ENCODE assay signal across 10 mouse cellular contexts in genomic region chr11:96619576-96619975, GRCm38 (mm10).
DNase-seq lines count a peak whose midpoint lies in the region; ATAC-seq and TF ChIP-seq lines count a peak whose summit lies in the region.
"Had no signal": no experiment of that assay in that cellular context is flagged by ENCODE, and none has a peak within 500 bp of the region (broad histone marks: within the 10 kb centered on the region; RNA-seq: fewer than 3 reads in every experiment).

No protein-coding gene starts in this region.

- H3K4me3 ChIP-seq in gastrocnemius, adult 2 months = peak overlapping the region; percentile 50
- H3K4me3 ChIP-seq in neural tube, embryonic 11.5 days (ENCODE audit: low read depth, low read length) = no peak overlapping the region
- H3K4me3 ChIP-seq in hindbrain, postnatal 0 days (ENCODE audit: low read length) = no peak overlapping the region
- peak overlapping the region; percentile 4; the same call in 1 of the 2 replicates for H3K4me3 ChIP-seq in neural tube, embryonic 14.5 days (ENCODE audit: low read depth, low read length)

- peaks cover 30% of the 10 kb centered on the region for H3K4me1 ChIP-seq in neural tube, embryonic 11.5 days (ENCODE audit: control insufficient read depth, insufficient read depth, low read length)
- H3K4me1 ChIP-seq in hindbrain, postnatal 0 days (ENCODE audit: insufficient read depth, low read length) = no peaks in the 10 kb centered on the region; the same call in 1 of the 2 replicates
- H3K4me1 ChIP-seq in neural tube, embryonic 14.5 days (ENCODE audit: control insufficient read depth, insufficient read depth, low read length) = peaks cover 38% of the 10 kb centered on the region

- no peaks in the 10 kb centered on the region for H3K36me3 ChIP-seq in neural tube, embryonic 11.5 days (ENCODE audit: control insufficient read depth, insufficient read depth, low read length)
- no peaks in the 10 kb centered on the region for H3K36me3 ChIP-seq in hindbrain, postnatal 0 days (ENCODE audit: insufficient read depth, low read length)
- H3K36me3 ChIP-seq in neural tube, embryonic 14.5 days (ENCODE audit: control insufficient read depth, insufficient read depth, low read length) = no peaks in the 10 kb centered on the region
- H3K36me3 ChIP-seq: G1E had no signal

- peak overlapping the region; percentile 8; the same call in 1 of the 2 replicates for H3K9ac ChIP-seq in neural tube, embryonic 11.5 days (ENCODE audit: low read length)
- no peak overlapping the region for H3K9ac ChIP-seq in hindbrain, postnatal 0 days (replicated peaks; ENCODE audit: low read length)
- H3K9ac ChIP-seq in neural tube, embryonic 14.5 days (replicated peaks; ENCODE audit: low read depth, low read length) = peak overlapping the region; percentile 41; the same call in 1 of the 2 replicates

- peak overlapping the region; percentile 38 for H3K4me2 ChIP-seq in neural tube, embryonic 11.5 days (ENCODE audit: low read depth)
- H3K4me2 ChIP-seq in hindbrain, postnatal 0 days (ENCODE audit: low read depth, low read length) = peak overlapping the region; percentile 5; the same call in 1 of the 2 replicates
- peak overlapping the region; percentile 35 for H3K4me2 ChIP-seq in neural tube, embryonic 14.5 days (ENCODE audit: low read depth, low read length)

- H3K27ac ChIP-seq in gastrocnemius, adult 2 months = peak overlapping the region; percentile 65
- peak overlapping the region; percentile 79 for H3K27ac ChIP-seq in neural tube, embryonic 11.5 days (ENCODE audit: low read depth, low read length)
- peak overlapping the region; percentile 56; the same call in 1 of the 2 replicates for H3K27ac ChIP-seq in hindbrain, postnatal 0 days
- peak overlapping the region; percentile 84 for H3K27ac ChIP-seq in neural tube, embryonic 14.5 days (ENCODE audit: low read depth, low read length)
- H3K27ac ChIP-seq: macrophage had no signal

- intact Hi-C loops in gastrocnemius, adult 2 months (cut with DNase I) = no loop called here

- 10% methylated on average over 5 of the region's 5 CpGs for WGBS in neural tube, embryonic 11.5 days
- 18% methylated on average over 5 of the region's 5 CpGs for WGBS in hindbrain, postnatal 0 days
- 10% methylated on average over 5 of the region's 5 CpGs for WGBS in neural tube, embryonic 14.5 days

- no peak for DNase-seq in gastrocnemius, adult 2 months
- no peak for DNase-seq in gastrocnemius, postnatal 4 days (ENCODE audit: low spot score in 2 of 2)
- DNase-seq in neural tube, embryonic 11.5 days (ENCODE audit: low spot score) = peak; percentile 40
- no peak for DNase-seq in neural tube, embryonic 10.5 days (ENCODE audit: extremely low spot score, low spot score)
- DNase-seq in hindbrain, postnatal 0 days (ENCODE audit: low spot score) = no peak
- DNase-seq in cerebellum, postnatal 10 days = no peak
- DNase-seq in gastrocnemius, adult 18-20 months (ENCODE audit: low spot score) = no peak

- no peak for TF ChIP-seq CTCF in gastrocnemius, adult 2 months (IDR thresholded peaks at IDR 0.05)
- no peak for TF ChIP-seq CTCF in hindbrain, postnatal 0 days (IDR thresholded peaks at IDR 0.05; ENCODE audit: low read depth)

- H3K9me3 ChIP-seq in neural tube, embryonic 11.5 days (ENCODE audit: control insufficient read depth, low read length) = no peaks in the 10 kb centered on the region
- no peaks in the 10 kb centered on the region for H3K9me3 ChIP-seq in hindbrain, postnatal 0 days (ENCODE audit: low read length)
- no peaks in the 10 kb centered on the region for H3K9me3 ChIP-seq in neural tube, embryonic 14.5 days (ENCODE audit: control insufficient read depth, low read length)
- H3K9me3 ChIP-seq: G1E had no signal

- H3K27me3 ChIP-seq in neural tube, embryonic 11.5 days (ENCODE audit: control insufficient read depth, insufficient read depth, low read length) = no peaks in the 10 kb centered on the region
- peaks cover 9% of the 10 kb centered on the region; the same call in 1 of the 2 replicates for H3K27me3 ChIP-seq in hindbrain, postnatal 0 days (ENCODE audit: insufficient read depth, low read length)
- no peaks in the 10 kb centered on the region for H3K27me3 ChIP-seq in neural tube, embryonic 14.5 days (ENCODE audit: control insufficient read depth, insufficient read depth, low read length)

- 0 out of 2 replicates have a peak, but pooled peaks have one; percentile 8 for ATAC-seq in neural tube, embryonic 11.5 days (ENCODE audit: insufficient read depth, low FRiP score, low TSS enrichment)
- no peak for ATAC-seq in hindbrain, postnatal 0 days
- peak; percentile 49; the same call in 1 of the 2 replicates for ATAC-seq in neural tube, embryonic 14.5 days (ENCODE audit: low read depth)

Comparison
In these comparisons a context has a peak if more than half of its experiments do, and no peak if none do; other contexts are left out.
1. H3K4me3 ChIP-seq: peak in gastrocnemius, adult 2 months (single experiment) and neural tube, embryonic 14.5 days (single experiment); none in neural tube, embryonic 11.5 days (single experiment) and hindbrain, postnatal 0 days (single experiment).
2. Peak in every context shown above with its lines, with median percentiles within 50 percentile points of each other: H3K27ac ChIP-seq and H3K4me2 ChIP-seq.